Mouse (Mus musculus): Measurements from ENCODE around the gene Slc4a1ap.
"Not testable (repeated sequence)": the region's sequence is repeated elsewhere in the genome, so short reads cannot be mapped to it uniquely, and the experiment has no call there.

The Slc4a1ap gene

GRCm38 (mm10) chr5:31566457-31566856 is 39.7 kb downstream of the Slc4a1ap start:
- no peak for DNase-seq (ENCODE audit: low spot score in 2 of 2)

- DNase-seq (ENCODE audit: low spot score in 2 of 2): no peak
These were observed 41.3 kb downstream of the Slc4a1ap start for GRCm38 (mm10) chr5:31567951-31568657.

GRCm38 (mm10) chr5:31571023-31571608 is 44.3 kb downstream of the Slc4a1ap start:
- DNase-seq (ENCODE audit: low spot score in 2 of 2): no peak

GRCm38 (mm10) chr5:31573722-31574121 is 46.9 kb downstream of the Slc4a1ap start:
- DNase-seq (ENCODE audit: low spot score in 2 of 2): no peak

GRCm38 (mm10) chr5:31576539-31576975 is 49.8 kb downstream of the Slc4a1ap start:
- no peak for DNase-seq (ENCODE audit: low spot score in 2 of 2)

GRCm38 (mm10) chr5:31581263-31581662 is 54.5 kb downstream of the Slc4a1ap start:
- DNase-seq (ENCODE audit: low spot score in 2 of 2): no peak

- no peak for DNase-seq (ENCODE audit: low spot score in 2 of 2)
These were observed 55.1 kb downstream of the Slc4a1ap start for GRCm38 (mm10) chr5:31581932-31582331.

- DNase-seq (ENCODE audit: low spot score in 2 of 2): no peak
These were observed 56.5 kb downstream of the Slc4a1ap start for GRCm38 (mm10) chr5:31583261-31583660.

GRCm38 (mm10) chr5:31585526-31585925 is 58.7 kb downstream of the Slc4a1ap start:
- DNase-seq (ENCODE audit: low spot score in 2 of 2): no peak

- no peak for DNase-seq (ENCODE audit: low spot score in 2 of 2)
These were observed 61.2 kb downstream of the Slc4a1ap start for GRCm38 (mm10) chr5:31588016-31588415.

- DNase-seq (ENCODE audit: low spot score in 2 of 2): not testable (repeated sequence)
These were observed 61.9 kb downstream of the Slc4a1ap start for GRCm38 (mm10) chr5:31588672-31589071.

- DNase-seq (ENCODE audit: low spot score in 2 of 2): no peak
These were observed 63.0 kb downstream of the Slc4a1ap start for GRCm38 (mm10) chr5:31589711-31590319.

GRCm38 (mm10) chr5:31591122-31591521 is 64.3 kb downstream of the Slc4a1ap start:
- DNase-seq (ENCODE audit: low spot score in 2 of 2): no peak

GRCm38 (mm10) chr5:31595868-31596267 is 69.1 kb downstream of the Slc4a1ap start:
- no peak for DNase-seq (ENCODE audit: low spot score in 2 of 2)

GRCm38 (mm10) chr5:31596481-31597429 is 70.0 kb downstream of the Slc4a1ap start, which contains the start of gene Mrpl33:
Gene Mrpl33 (plus strand): TSS chr5:31596935.
- peak in 1 of 2 experiments; percentile 21 for DNase-seq (ENCODE audit: low spot score in 2 of 2)

- DNase-seq (ENCODE audit: low spot score in 2 of 2): no peak
These were observed 70.7 kb downstream of the Slc4a1ap start for GRCm38 (mm10) chr5:31597430-31597944.

GRCm38 (mm10) chr5:31598121-31598520 is 71.3 kb downstream of the Slc4a1ap start:
- DNase-seq (ENCODE audit: low spot score in 2 of 2): no peak

- DNase-seq (ENCODE audit: low spot score in 2 of 2): peak in 1 of 2 experiments; percentile 7
These were observed 71.8 kb downstream of the Slc4a1ap start for GRCm38 (mm10) chr5:31598579-31598978.

- DNase-seq (ENCODE audit: low spot score in 2 of 2): no peak
These were observed 72.4 kb downstream of the Slc4a1ap start for GRCm38 (mm10) chr5:31599161-31599560.

GRCm38 (mm10) chr5:31601162-31601722 is 74.4 kb downstream of the Slc4a1ap start:
- DNase-seq (ENCODE audit: low spot score in 2 of 2): no peak

- DNase-seq (ENCODE audit: low spot score in 2 of 2): peak; percentile 19 to 22
These were observed 75.6 kb downstream of the Slc4a1ap start for GRCm38 (mm10) chr5:31602377-31602776.
